Mouse (Mus musculus) monocyte, adult 5-6 weeks (primary cell): ENCODE results near the gene Slit3. TPM values are rescaled to one million over a fixed set of nuclear protein-coding genes. Genes with fewer than 3 reads are reported as not detected.

ENCODE experiments used
- ATAC-seq: fragments of 153-309, 156-312 bp; replicated peaks from 2 replicates; pipeline ENCODE4 v1.8.0; 2017; ENCODE audit warnings: mild to moderate bottlenecking; ENCODE audit not compliant: low TSS enrichment, insufficient number of reproducible peaks, severe bottlenecking, poor library complexity, low FRiP score
- total RNA-seq: library from RNA; stranded (forward); fragments of 200-1000, 200-491, 200-594 nt; gene quantifications from 3 replicates; pipeline ENCODE4 v1.2.3, GENCODE M21; 2017

The Slit3 gene
- total RNA-seq, 1 experiment from 2014 or later: not detected

DNA sequence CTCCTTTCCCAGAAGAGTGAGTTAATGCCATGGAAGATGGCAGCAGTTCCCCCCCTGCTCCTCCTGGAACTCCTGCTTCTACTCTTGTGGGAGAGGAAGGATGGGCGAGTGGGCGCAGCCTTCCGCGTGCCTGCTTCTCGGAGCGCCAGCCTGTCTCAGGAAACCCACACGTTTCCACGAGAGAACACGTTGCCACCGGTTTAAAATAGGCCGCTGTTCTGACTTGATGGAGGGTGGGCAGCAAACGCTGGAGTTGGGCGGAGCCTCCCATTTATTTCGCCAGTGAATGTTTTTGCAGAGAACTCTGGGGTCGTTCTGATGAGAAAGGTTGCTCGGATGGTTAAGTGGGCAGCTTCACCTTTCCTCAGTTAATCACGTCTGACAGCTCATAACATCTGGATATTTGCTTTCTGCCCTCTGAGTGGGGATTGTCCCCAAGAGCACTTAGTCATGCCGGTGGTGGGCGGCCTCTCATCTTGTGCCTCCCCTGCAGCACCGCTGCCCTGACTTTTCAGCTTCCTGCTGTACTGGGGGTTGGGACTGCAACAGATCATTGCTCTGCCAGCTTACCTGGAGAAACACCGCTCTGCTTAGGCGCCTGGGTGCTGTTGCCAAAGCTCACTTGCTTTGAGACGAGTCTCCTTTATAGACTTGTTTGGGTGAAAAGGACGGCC is 57.3 kb downstream of the Slit3 start:
- ATAC-seq: no peak

- ATAC-seq: no peak
These were observed 58.3 kb downstream of the Slit3 start for GRCm38 (mm10) chr11:35179305-35179704.

DNA sequence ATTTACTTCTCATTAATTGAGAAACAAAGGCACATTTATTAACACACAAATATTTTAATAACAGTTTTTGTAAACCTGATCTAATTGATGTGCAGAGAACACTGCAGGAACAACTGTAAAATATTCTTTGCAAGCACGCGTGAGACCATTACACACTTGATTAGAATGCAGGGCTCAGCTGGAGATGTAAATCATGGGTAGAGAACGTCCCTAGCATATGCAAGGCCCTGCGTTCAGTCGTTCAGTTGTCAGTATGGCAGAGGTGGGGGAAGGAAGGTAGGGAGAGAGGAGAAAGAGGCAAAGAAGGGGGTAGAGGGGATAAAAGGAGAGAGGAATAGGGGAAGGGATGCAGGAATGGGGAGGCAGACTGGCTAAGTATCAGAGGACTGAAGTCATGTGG is 61.9 kb downstream of the Slit3 start:
- ATAC-seq: no peak

DNA sequence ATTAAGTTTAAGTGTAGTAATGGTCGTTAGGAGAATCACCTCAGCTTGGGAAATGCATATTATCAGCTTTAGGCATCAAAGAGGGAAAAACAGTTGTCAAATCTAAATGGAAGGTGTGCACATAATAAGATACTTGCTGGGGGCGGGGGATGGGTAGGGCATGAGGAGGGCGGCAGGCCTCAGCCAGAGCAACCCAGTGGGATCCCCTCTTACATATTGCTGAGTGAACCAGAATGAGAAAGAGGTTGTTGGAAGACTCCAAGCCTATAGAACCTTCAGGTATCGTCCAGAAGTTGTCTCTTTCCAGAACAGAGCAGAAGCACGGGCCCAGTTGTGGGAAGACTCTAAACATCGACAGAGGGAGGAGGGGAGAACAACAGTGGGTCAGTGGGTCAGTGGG is 73.8 kb downstream of the Slit3 start:
- ATAC-seq: no peak

DNA sequence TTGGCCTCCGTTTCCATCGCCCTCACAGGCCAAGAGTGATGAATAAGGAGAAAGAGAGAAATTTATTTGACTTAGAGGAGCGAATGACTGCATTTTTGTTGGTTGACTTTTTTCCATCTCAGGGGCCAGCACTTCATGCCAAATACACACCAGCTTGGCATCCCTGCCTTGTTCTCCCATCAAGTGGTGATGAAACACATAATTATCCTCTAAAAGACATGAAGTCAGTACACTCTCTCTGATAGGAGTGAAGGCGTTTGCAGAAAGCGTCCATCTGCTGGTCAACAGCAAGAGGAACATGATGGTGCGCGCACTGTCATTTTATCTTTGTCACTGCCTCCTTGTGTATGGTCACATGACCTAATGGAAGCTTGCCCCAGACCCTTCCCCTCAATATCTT is 75.8 kb downstream of the Slit3 start:
- ATAC-seq: no peak

GRCm38 (mm10) chr11:35198537-35199088 is 77.6 kb downstream of the Slit3 start:
- ATAC-seq: no peak

DNA sequence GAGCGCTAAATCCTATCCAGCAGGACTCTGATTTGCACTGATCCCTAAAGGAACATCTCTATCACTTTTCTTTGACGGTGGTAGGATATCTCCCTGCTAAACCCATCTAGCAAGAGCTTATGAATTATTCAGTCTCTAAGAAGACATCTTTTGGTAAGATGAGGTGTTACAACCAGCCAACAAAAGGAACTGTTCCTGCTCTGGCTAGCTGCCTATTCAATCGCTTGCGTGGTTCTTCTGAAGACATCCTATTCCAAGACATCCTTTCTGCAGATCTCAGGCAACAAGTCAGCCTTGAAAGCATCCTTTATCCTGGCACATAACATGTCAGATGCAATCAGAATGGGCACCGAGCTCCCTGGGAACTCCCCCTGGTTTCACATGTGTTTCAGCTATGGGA is 81.3 kb downstream of the Slit3 start:
- no peak for ATAC-seq

- ATAC-seq: no peak
These were observed 82.6 kb downstream of the Slit3 start for GRCm38 (mm10) chr11:35203673-35204072.

DNA sequence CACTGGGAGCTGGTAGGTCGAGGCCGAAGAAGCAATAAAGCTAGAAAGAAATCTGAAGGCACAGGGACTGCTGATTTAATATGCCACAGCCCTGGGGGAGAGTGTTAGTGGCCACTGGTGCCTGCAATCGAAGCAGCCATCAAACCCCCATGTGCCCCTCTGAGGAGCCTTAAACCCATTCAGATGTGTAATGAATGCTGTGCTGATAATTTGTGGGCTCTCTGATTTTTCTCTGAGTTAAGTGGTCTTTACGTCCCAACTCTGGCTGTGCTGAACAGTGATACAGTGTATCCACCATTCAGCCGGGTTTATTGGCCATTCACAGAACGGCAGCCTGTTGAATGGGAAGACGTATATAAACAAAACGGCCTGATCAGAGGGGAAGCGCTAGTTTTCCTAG is 83.1 kb downstream of the Slit3 start:
- no peak for ATAC-seq

DNA sequence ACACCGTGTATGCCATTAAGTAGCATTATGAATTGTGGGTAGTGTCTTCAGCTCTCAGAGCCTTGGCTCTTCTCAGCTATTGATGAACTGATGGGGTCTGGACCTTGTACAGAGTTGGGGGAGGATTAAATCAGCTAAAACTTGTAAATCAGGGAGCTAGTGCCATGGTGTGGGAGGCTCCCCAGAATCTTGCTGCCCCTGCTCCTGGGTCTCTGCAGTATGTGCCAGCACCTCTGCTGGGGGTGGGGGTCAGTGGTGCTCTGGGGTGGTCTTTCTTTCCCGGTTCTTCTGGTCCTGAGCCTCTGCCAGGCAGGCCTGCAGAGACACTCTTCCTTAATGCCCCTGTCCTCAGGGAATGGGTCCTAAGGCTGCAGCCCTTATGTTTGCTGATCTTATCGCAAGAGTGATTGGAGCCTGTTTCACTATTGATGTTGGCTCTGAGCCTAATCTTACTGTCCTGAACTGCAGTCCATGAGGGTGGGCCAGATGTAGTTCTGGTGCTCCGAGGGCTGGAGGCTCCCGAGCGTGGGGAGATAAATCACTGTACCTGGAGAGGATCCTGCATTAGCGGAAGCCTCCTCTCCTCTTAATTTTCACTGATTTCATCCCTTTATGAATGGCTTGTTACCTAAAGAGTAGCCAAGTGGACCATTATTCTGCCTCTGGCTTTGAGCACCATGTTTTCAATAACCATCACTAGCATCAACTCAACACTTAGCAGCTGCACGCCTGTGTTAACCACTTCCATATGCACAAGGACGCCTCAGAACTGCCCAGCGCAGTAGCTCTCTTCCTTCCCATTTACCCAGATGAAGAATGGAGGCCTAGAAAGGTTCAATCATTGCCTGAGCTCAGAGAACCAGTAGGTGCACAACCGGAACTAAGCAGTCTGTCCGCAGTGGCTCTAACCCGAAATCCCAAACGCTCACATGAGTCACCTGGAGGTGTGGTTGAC is 90.0 kb downstream of the Slit3 start:
- ATAC-seq: no peak

- ATAC-seq: no peak
These were observed 103.0 kb downstream of the Slit3 start for GRCm38 (mm10) chr11:35224025-35224424.

GRCm38 (mm10) chr11:35231361-35232090 is 110.5 kb downstream of the Slit3 start:
- no peak for ATAC-seq

- no peak for ATAC-seq
These were observed 111.3 kb downstream of the Slit3 start for GRCm38 (mm10) chr11:35232321-35232720.

DNA sequence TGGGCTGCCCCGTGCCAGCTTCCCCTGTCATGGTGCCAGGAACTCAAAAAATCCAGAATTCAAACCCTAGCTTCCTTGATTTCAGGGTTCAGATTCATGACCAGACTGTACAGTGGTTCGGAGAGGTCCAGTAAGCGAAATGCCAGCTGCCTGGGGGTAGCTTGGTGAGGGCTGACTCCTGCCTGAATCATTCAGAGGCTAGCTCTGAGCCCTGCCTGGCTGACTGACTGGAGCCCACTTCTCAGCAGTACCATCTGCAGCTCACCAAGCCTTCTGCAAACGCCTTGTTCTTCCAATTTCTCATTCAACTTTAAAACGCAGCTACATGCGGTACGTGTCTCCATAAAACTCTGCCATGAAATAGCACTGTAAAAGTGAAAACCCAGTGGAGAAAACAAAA is 120.4 kb downstream of the Slit3 start:
- ATAC-seq: no peak

DNA sequence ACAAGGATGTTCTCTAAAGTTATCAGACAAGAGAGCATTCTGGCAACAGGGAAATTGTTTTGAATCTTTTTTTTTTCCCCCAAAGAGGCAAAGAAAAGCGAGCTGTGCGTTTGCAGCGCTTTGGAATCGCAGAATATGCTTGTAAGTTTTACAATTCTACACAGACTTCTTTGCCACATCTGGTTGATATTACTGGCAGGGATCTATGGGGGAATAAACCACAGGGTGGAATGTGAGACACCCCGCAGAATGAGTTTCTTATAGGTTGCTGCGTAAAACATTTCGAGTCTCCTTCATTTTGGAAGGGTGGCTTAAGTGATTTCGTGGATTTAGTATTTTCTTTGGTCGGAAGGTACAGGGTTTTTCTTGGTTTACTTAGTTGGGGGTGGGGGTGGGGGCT is 122.6 kb downstream of the Slit3 start:
- no peak for ATAC-seq

DNA sequence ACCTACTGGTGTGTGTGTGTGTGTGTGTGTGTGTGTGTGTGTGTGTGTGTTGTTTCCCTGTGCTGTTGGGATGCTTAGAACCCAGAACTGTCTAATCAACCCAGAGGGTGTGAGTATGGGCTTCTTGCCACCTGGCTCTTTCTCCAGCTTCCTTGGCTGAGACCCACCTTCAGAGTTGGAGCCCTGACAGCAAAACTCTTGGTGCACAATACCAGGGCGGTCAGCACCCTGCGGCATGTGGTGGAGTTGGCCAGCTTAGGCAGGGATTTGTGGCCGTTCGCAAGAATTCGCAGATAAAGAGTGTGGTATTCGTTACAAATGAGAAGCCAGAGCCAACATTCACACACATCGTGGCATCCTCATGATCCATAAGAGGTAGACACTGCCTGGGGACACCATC is 123.5 kb downstream of the Slit3 start:
- ATAC-seq: no peak

- no peak for ATAC-seq
These were observed 125.6 kb downstream of the Slit3 start for GRCm38 (mm10) chr11:35246623-35247022.

DNA sequence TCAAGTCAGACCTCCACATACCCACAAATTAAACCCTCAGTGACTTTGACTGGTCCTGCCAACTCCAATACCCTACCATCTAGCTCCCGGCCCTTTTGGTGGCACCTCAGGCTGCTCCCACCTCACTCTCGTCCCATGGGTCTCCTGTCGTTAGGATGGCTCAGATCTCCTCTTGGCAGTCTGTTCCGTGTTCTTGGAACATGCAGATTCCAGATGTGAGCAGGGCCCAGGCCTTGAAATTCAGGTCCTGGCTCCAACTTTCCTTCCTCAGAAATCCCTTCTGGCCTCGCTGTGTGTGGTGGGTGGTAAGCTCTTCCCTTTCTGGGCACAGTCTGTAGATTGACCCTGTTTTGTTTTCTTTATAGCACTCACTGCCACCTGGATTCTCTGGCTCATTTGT is 127.1 kb downstream of the Slit3 start:
- ATAC-seq: no peak

- ATAC-seq: no peak
These were observed 129.9 kb downstream of the Slit3 start for GRCm38 (mm10) chr11:35250871-35251418.
